Mouse (Mus musculus): Measurements from ENCODE around the gene Znrf1. TPM values are rescaled to one million over a fixed set of nuclear protein-coding genes. Genes with fewer than 3 reads are reported as not detected.

Znrf1 gene
- polyA plus RNA-seq, 1 experiment from 2014 or later: 23.1 TPM

DNA sequence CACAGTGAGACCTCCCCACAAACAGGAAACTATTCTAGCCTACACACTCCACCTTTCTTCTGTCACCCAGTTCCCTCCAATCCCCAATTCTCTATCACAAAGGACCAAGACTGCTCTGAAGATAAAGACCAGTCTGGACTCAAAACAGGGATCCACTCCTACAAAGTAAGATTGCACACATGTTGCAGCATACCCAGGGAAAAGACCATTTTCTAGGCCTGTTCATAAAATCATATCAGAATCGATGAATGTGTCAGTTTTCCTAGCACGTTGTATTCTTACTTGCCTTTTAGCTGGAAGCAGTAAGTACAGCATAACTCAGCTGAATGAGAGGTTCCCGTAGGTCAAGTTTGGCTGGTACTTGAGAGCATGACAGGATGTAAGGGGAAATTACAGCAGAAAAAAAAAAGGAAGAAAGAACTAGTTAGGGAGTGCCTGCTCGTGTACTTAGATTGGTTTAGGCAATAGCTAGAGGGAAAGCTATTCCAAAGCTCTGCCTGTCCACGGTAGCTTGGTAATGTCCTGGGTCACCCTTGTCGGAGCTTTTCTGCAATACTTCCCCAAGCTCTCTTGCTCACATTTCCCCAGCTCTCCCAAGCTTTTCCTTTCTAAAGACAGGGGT lies 9.4 kb upstream of the Znrf1 start:
- Histone ChIP-seq H3K9ac (ENCODE audit: low read depth, low read length) (no peak overlapping the region), H3K4me3 (ENCODE audit: low read depth, low read length) (no peak overlapping the region), H3K4me2 (no peak overlapping the region), H3K36me3 (ENCODE audit: control insufficient read depth, insufficient read depth, low read length) (no peaks in the 10 kb centered on the region), H3K27me3 (ENCODE audit: control insufficient read depth, insufficient read depth, low read length) (no peaks in the 10 kb centered on the region), H3K27ac (ENCODE audit: low read depth, low read length) (no peak overlapping the region), H3K4me1 (ENCODE audit: control insufficient read depth, insufficient read depth, low read length) (no peaks in the 10 kb centered on the region; the same call in 1 of the 2 replicates), H3K9me3 (replicated peaks; ENCODE audit: control insufficient read depth, low read length) (no peaks in the 10 kb centered on the region)
- WGBS (ENCODE audit: insufficient replicate concordance): 77% methylated on average over 6 of the region's 6 CpGs
- ATAC-seq (replicated peaks; ENCODE audit: insufficient number of reproducible peaks, low FRiP score, low TSS enrichment): no peak

DNA sequence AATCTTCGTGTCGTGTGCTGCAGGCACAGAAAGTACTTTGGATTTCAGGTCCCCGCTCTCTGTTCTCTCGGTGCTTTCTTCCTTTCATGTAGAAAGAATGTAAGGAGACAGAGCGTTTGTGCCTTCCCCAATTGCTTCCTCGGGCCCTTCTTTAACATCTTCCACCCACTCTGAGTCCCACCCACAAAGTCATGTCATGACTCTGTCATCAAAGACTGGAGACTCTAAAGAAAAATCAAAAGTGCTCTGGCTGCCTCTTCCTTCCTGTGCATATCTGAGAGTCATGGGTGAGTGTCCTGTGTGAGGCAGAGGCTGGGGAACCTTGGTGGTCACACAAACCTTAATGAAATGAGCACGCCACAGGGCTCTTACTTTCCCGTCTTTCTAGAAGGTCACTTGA lies 8.7 kb upstream of the Znrf1 start:
- 67% methylated on average over 8 of the region's 8 CpGs for WGBS (ENCODE audit: insufficient replicate concordance)

DNA sequence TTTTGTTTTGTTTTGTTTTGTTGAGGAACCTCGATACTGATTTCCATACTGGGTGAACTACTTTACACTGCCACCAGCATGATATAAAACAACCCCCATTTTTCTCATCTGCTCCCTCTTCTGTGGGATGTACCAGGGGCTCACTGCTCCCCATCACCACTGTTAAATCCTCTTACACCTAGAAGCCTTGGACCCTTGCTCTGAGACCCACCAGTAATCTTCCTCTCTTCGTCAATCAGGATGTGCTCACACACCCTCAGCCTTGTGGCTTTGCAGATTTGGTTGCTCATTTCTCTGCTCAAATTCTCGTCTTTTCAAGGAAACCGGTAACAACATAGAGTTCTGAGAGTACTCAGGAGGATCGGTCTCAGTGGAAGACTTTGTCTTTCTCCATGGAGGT lies 7.8 kb upstream of the Znrf1 start:
- no peaks in the 10 kb centered on the region; the same call in 1 of the 2 replicates for H3K4me1 ChIP-seq (ENCODE audit: control insufficient read depth, insufficient read depth, low read length)

More for the DNA sequence above, 8.7 kb upstream of the Znrf1 start:
- H3K36me3 ChIP-seq (ENCODE audit: control insufficient read depth, insufficient read depth, low read length): no peaks in the 10 kb centered on the region
- H3K4me3 ChIP-seq (ENCODE audit: low read depth, low read length): no peak overlapping the region
- ATAC-seq (replicated peaks; ENCODE audit: insufficient number of reproducible peaks, low FRiP score, low TSS enrichment): no peak
- H3K4me2 ChIP-seq: no peak overlapping the region
- no peaks in the 10 kb centered on the region for H3K9me3 ChIP-seq (replicated peaks; ENCODE audit: control insufficient read depth, low read length)
- H3K27me3 ChIP-seq (ENCODE audit: control insufficient read depth, insufficient read depth, low read length): no peaks in the 10 kb centered on the region
- H3K27ac ChIP-seq (ENCODE audit: low read depth, low read length): no peak overlapping the region
- H3K4me1 ChIP-seq (ENCODE audit: control insufficient read depth, insufficient read depth, low read length): no peaks in the 10 kb centered on the region; the same call in 1 of the 2 replicates
- no peak overlapping the region for H3K9ac ChIP-seq (ENCODE audit: low read depth, low read length)

DNA sequence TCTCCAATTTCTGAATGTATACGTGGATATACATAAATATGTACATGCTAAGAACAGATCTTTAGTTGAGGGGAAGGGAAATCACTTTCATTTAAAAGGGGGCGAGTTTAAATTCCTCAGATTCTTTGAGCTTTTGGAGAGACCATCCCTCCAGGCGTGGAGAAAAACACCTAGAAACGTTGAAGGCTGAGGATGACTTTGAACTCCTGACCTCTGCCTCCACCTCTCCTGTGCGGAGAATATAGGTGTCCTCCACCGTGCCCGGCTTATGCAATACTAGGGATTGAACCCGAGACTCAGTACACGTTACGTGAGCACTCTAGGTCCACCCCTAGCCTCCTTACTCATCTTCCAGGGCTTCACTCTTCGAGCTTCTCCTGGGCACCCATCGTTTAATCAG lies 4.7 kb upstream of the Znrf1 start:
- H3K9me3 ChIP-seq (replicated peaks; ENCODE audit: control insufficient read depth, low read length): no peaks in the 10 kb centered on the region

More for the DNA sequence above, 7.8 kb upstream of the Znrf1 start:
- 78% methylated on average over 5 of the region's 5 CpGs for WGBS (ENCODE audit: insufficient replicate concordance)
- H3K9ac ChIP-seq (ENCODE audit: low read depth, low read length): no peak overlapping the region
- no peak overlapping the region for H3K4me3 ChIP-seq (ENCODE audit: low read depth, low read length)
- no peaks in the 10 kb centered on the region for H3K27me3 ChIP-seq (ENCODE audit: control insufficient read depth, insufficient read depth, low read length)
- H3K4me2 ChIP-seq: no peak overlapping the region
- H3K36me3 ChIP-seq (ENCODE audit: control insufficient read depth, insufficient read depth, low read length): no peaks in the 10 kb centered on the region
- no peaks in the 10 kb centered on the region for H3K9me3 ChIP-seq (replicated peaks; ENCODE audit: control insufficient read depth, low read length)
- no peak for ATAC-seq (replicated peaks; ENCODE audit: insufficient number of reproducible peaks, low FRiP score, low TSS enrichment)
- no peak overlapping the region for H3K27ac ChIP-seq (ENCODE audit: low read depth, low read length)

DNA sequence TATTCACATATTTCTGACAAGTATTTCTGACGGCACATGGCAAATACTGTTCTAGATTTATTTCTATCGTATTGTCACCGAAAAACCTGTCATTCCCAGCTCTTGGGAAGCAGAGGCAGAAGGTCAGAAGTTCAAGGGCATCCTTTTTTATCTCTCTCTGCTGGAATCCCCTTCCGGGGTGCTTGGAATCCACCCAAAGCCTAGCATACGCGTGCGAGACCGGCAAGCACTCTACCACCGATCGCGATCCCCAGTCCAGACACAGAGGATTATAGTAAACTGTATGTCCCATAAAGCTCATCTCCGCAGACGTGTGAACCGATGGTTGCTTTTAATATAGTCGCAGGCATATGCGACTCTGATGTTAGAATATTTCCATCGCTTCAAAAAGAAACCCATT lies 4.3 kb upstream of the Znrf1 start:
- 79% methylated on average over 17 of the region's 17 CpGs for WGBS (ENCODE audit: insufficient replicate concordance)

More for the DNA sequence above, 4.7 kb upstream of the Znrf1 start:
- Histone ChIP-seq H3K9ac (ENCODE audit: low read depth, low read length) (no peak overlapping the region), H3K4me1 (ENCODE audit: control insufficient read depth, insufficient read depth, low read length) (no peaks in the 10 kb centered on the region; the same call in 1 of the 2 replicates), H3K36me3 (ENCODE audit: control insufficient read depth, insufficient read depth, low read length) (no peaks in the 10 kb centered on the region), H3K4me3 (ENCODE audit: low read depth, low read length) (no peak overlapping the region), H3K27me3 (ENCODE audit: control insufficient read depth, insufficient read depth, low read length) (no peaks in the 10 kb centered on the region), H3K4me2 (no peak overlapping the region), H3K27ac (ENCODE audit: low read depth, low read length) (no peak overlapping the region)
- ATAC-seq (replicated peaks; ENCODE audit: insufficient number of reproducible peaks, low FRiP score, low TSS enrichment): no peak
- WGBS (ENCODE audit: insufficient replicate concordance): 69% methylated on average over 12 of the region's 12 CpGs

DNA sequence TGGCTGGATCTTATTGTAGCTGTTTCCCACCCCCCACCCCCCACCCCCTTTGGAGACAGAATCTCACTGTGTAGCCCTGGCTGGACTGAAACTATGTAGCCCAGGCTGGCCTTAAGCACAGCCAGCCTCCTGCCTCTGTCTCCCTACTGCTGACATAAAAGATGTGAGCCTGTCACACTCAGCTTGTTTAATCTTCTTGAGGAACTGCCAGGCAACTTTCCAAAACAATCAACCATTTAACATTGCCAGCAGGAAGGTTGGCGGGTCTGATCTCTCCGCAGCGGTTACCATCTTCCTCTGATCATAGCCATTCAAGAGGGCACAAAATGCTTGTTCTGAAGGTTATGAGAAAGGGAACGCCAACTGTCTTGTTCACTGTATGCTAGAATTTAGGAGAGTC lies 2.4 kb upstream of the Znrf1 start:
- no peaks in the 10 kb centered on the region for H3K36me3 ChIP-seq (ENCODE audit: control insufficient read depth, insufficient read depth, low read length)
- H3K9me3 ChIP-seq (replicated peaks; ENCODE audit: control insufficient read depth, low read length): no peaks in the 10 kb centered on the region
- no peaks in the 10 kb centered on the region for H3K27me3 ChIP-seq (ENCODE audit: control insufficient read depth, insufficient read depth, low read length)
- no peak overlapping the region for H3K9ac ChIP-seq (ENCODE audit: low read depth, low read length)
- no peak overlapping the region for H3K4me2 ChIP-seq
- no peak overlapping the region for H3K27ac ChIP-seq (ENCODE audit: low read depth, low read length)
- WGBS (ENCODE audit: insufficient replicate concordance): 75% methylated on average over 4 of the region's 4 CpGs
- peaks cover 7% of the 10 kb centered on the region for H3K4me1 ChIP-seq (ENCODE audit: control insufficient read depth, insufficient read depth, low read length)
- ATAC-seq (replicated peaks; ENCODE audit: insufficient number of reproducible peaks, low FRiP score, low TSS enrichment): no peak
- no peak overlapping the region for H3K4me3 ChIP-seq (ENCODE audit: low read depth, low read length)

More for the DNA sequence above, 4.3 kb upstream of the Znrf1 start:
- Histone ChIP-seq H3K36me3 (ENCODE audit: control insufficient read depth, insufficient read depth, low read length) (no peaks in the 10 kb centered on the region), H3K4me3 (ENCODE audit: low read depth, low read length) (no peak overlapping the region), H3K9me3 (replicated peaks; ENCODE audit: control insufficient read depth, low read length) (no peaks in the 10 kb centered on the region), H3K27ac (ENCODE audit: low read depth, low read length) (no peak overlapping the region), H3K4me1 (ENCODE audit: control insufficient read depth, insufficient read depth, low read length) (no peaks in the 10 kb centered on the region; the same call in 1 of the 2 replicates), H3K9ac (ENCODE audit: low read depth, low read length) (no peak overlapping the region), H3K27me3 (ENCODE audit: control insufficient read depth, insufficient read depth, low read length) (no peaks in the 10 kb centered on the region), H3K4me2 (no peak overlapping the region)
- no peak for ATAC-seq (replicated peaks; ENCODE audit: insufficient number of reproducible peaks, low FRiP score, low TSS enrichment)

DNA sequence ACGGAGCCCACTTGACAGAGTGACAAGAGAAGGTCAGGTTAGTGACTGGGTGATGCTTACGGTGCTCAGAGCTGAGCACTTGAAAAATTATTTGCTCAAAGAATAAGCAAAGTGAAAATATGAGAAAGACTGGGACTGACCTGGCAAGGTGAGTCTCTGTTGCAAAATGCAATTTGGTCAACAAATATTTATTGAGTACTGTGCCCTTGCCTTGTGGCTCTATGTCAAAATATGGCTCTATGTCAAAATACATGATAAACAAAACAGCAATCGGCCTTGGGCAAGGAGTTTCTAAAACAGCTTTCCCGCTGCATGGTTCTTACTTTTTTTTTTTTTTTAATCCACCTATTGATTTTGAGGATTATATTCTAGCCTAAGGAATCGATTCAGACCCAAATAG lies 406 bp upstream of the Znrf1 start:
- Histone ChIP-seq H3K4me3 (ENCODE audit: low read depth, low read length) (no peak overlapping the region), H3K27me3 (ENCODE audit: control insufficient read depth, insufficient read depth, low read length) (no peaks in the 10 kb centered on the region), H3K9me3 (replicated peaks; ENCODE audit: control insufficient read depth, low read length) (no peaks in the 10 kb centered on the region), H3K4me1 (ENCODE audit: control insufficient read depth, insufficient read depth, low read length) (peaks cover 22% of the 10 kb centered on the region), H3K9ac (ENCODE audit: low read depth, low read length) (no peak overlapping the region), H3K27ac (ENCODE audit: low read depth, low read length) (no peak overlapping the region), H3K36me3 (ENCODE audit: control insufficient read depth, insufficient read depth, low read length) (no peaks in the 10 kb centered on the region), H3K4me2 (peak overlapping the region; percentile 91)
- no peak for ATAC-seq (replicated peaks; ENCODE audit: insufficient number of reproducible peaks, low FRiP score, low TSS enrichment)
- 45% methylated on average over 5 of the region's 5 CpGs for WGBS (ENCODE audit: insufficient replicate concordance)

DNA sequence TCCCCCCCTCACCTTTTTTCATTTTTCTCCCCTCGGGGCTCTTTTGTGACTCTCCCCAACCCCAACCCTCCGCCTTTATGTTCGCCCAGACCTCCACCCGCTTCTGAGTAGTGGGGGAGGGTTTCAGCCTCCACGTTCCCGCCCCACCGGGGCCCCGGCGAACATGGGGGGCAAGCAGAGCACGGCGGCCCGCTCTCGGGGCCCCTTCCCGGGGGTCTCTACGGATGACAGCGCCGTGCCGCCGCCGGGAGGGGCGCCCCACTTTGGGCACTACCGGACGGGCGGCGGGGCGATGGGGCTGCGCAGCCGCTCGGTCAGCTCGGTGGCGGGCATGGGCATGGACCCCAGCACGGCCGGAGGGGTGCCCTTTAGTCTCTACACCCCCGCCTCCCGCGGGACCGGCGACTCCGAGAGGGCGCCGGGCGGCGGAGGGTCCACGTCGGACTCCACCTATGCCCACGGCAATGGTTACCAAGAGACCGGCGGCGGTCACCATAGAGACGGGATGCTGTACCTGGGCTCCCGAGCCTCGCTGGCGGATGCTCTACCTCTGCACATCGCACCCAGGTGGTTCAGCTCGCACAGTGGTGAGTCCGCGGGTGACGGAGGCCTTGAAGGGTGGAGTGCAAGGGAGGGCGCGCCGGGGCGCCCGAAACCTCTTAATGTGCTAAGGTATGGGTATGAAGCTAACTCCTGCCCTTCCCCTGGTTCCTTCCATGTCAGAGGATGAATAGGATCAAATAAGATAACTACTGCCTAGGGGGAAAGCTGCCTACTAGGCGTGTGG lies 1.3 kb downstream of the Znrf1 start:
- Histone ChIP-seq H3K9ac (ENCODE audit: low read depth, low read length) (peak overlapping the region; percentile 94), H3K36me3 (ENCODE audit: control insufficient read depth, insufficient read depth, low read length) (no peaks in the 10 kb centered on the region), H3K4me2 (peak overlapping the region; percentile 91), H3K4me3 (ENCODE audit: low read depth, low read length) (peak overlapping the region; percentile 92), H3K4me1 (ENCODE audit: control insufficient read depth, insufficient read depth, low read length) (peaks cover 28% of the 10 kb centered on the region), H3K27me3 (ENCODE audit: control insufficient read depth, insufficient read depth, low read length) (no peaks in the 10 kb centered on the region), H3K27ac (ENCODE audit: low read depth, low read length) (peak overlapping the region; percentile 93), H3K9me3 (replicated peaks; ENCODE audit: control insufficient read depth, low read length) (no peaks in the 10 kb centered on the region)
- WGBS (ENCODE audit: insufficient replicate concordance): under 1% methylated on average over 59 of the region's 64 CpGs
- ATAC-seq (replicated peaks; ENCODE audit: insufficient number of reproducible peaks, low FRiP score, low TSS enrichment): no peak

All from heart, embryonic 11.5 days (tissue).